Mouse (Mus musculus): ENCODE measurements around the gene Npnt.

DNA sequence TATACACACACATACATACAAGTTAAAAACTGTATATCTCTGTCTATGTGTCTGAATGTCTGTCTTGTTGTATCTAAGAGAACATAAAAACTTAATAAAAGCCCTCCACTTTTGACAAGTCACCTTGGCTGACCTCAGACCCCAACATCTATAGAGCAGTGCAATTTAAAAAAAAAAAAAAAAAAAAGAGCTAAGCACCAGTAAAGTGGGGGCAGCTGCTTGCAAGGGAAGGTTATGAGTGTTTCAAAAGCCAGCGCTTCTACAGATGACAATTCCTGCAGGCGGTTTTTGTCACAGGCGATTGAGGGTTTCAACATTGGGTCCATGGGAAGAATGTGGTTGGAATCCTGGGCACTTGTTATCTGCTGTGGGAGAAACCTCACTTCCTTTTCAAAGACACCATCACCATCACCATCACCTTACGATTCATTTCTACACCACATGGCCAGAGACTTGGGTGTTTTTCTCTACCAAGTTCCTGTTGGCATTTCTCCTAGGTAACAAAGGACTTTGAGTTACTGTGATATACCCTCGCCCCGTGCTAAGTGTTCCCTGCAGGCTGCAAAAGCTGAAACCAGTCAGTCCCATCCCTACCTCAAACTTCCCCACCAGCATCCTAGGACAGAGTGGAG, 63.6 kb downstream of the Npnt start:
- TF ChIP-seq CTCF (IDR thresholded peaks at IDR 0.05; ENCODE audit: low read depth) (no peak), EP300 (optimal IDR thresholded peaks at IDR 0.05) (no peak)

Measured in stomach, postnatal 0 days (tissue).